Mouse (Mus musculus): ENCODE results near the gene Tas1r3. TPM values are rescaled to one million over a fixed set of nuclear protein-coding genes. Genes with fewer than 3 reads are reported as not detected.

Gene Tas1r3
- total and polyA plus RNA-seq, 3 experiments, result 0.62 to 54.9 (median 1.1) TPM

DNA sequence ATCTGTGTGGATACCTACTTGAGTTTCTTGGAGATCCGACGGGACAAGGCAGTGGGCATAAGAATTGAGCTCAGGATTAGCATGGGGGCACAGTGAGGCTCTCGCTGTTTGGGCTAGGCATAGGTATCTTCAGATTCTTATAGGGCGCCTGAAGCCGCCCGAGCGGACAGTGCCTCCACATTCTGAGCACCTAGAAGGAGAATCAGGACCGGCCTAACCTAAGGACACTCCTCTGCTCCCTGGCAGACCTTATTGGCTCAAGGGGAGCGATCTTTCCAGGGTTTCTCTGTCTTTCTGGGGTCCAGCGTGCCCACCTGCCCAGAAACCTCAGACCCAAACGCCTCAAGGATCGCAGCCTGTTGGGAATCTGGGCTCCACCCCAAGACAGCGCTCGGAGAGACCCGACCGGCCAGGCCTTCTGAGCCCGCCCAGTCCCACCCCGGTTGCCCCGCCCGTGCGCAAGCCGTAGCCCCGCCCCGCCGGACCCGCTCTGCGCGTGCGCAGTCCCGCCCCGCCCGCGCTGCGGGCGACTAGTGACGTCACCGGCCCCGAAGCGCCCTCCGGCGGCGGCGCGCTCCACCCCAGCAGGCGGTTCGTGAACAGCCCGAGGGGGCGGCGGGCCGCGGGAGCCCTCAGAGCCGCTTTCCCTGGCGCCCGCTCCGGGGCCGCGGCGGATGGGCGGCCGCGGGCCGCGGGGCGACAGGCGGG, 16.1 kb downstream of the Tas1r3 start, which contains the start of gene Dvl1:
Gene Dvl1 (plus strand): TSS at position 532 of the 708 bp plus-strand sequence.
- Histone ChIP-seq H3K4me3 (ENCODE audit: control insufficient read depth in 1 of 2, insufficient read depth in 1 of 2, low read depth in 2 of 2, low read length in 2 of 2) (peak within 1 kb of the TSS; percentile 75 to 98), H3K27me3 (ENCODE audit: control insufficient read depth in 1 of 2, insufficient read depth in 2 of 2, low read length in 2 of 2) (no peaks in the 10 kb centered on the region), H3K79me2 (ENCODE audit: control insufficient read depth, insufficient read depth, low read length, poor library complexity) (peaks cover 44% of the 10 kb centered on the region), H3K9ac (ENCODE audit: control insufficient read depth, low read depth, low read length, poor library complexity, severe bottlenecking) (peak within 1 kb of the TSS; percentile 82), H3K9me3 (replicated peaks; ENCODE audit: insufficient read depth, low read length) (no peaks in the 10 kb centered on the region), H3K4me1 (ENCODE audit: control insufficient read depth in 1 of 2, insufficient read depth in 2 of 2, low read length in 2 of 2) (peaks cover 19 to 34% of the 10 kb centered on the region in 2 experiments), H3K27ac (ENCODE audit: control insufficient read depth, low read depth, low read length) (no peak within 1 kb of the TSS), H3K36me3 (ENCODE audit: control insufficient read depth in 1 of 2, insufficient read depth in 2 of 2, low read length in 2 of 2) (peaks cover 0 to 15% of the 10 kb centered on the region in 2 experiments; a peak in 3 of 4 replicates)
- TF ChIP-seq CHD1 (IDR thresholded peaks at IDR 0.05; ENCODE audit: low read depth, low read length) (no peak), SIN3A (IDR thresholded peaks at IDR 0.05; ENCODE audit: low read length) (peak; percentile 8; the same call in 1 of the 2 replicates), TCF12 (IDR thresholded peaks at IDR 0.05; ENCODE audit: low read depth, low read length) (peak; percentile 46; the same call in 1 of the 2 replicates), MAZ (IDR thresholded peaks at IDR 0.05; ENCODE audit: low read depth, low read length) (peak; percentile 84; the same call in 1 of the 2 replicates), TAL1 (IDR thresholded peaks at IDR 0.05; ENCODE audit: low read length) (no peak), POLR2A (IDR thresholded peaks at IDR 0.05; ENCODE audit: control insufficient read depth in 1 of 2, insufficient read depth in 1 of 2, low read depth in 1 of 2, low read length in 2 of 2, poor library complexity in 1 of 2) (peak; percentile 68 to 72; a peak in 3 of 4 replicates), NRF1 (IDR thresholded peaks at IDR 0.05; ENCODE audit: insufficient read depth, low read depth, low read length, poor library complexity, severe bottlenecking) (peak; percentile 86), NELFE (IDR thresholded peaks at IDR 0.05; ENCODE audit: low read depth, low read length) (peak; percentile 64), MXI1 (IDR thresholded peaks at IDR 0.05; ENCODE audit: low read depth, low read length) (peak; percentile 15; the same call in 1 of the 2 replicates), MAFK (IDR thresholded peaks at IDR 0.05; ENCODE audit: borderline replicate concordance, low read depth, low read length) (no peak), POLR2AphosphoS2 (IDR thresholded peaks at IDR 0.05; ENCODE audit: low read length) (peak; percentile 50; the same call in 1 of the 2 replicates), CTCF (IDR thresholded peaks at IDR 0.05 in 2 of 3, conservative IDR thresholded peaks at IDR 0.05 in 1 of 3; ENCODE audit: control insufficient read depth in 1 of 3, insufficient read depth in 1 of 3, low read depth in 2 of 3, low read length in 3 of 3, poor library complexity in 1 of 3, severe bottlenecking in 1 of 3) (peak in 2 of 3 experiments; percentile 58 to 80; a peak in 4 of 6 replicates), ELF1 (IDR thresholded peaks at IDR 0.05; ENCODE audit: low read depth, low read length) (no peak)
- peak; percentile 87 for DNase-seq (ENCODE audit: low read depth, low spot score)

DNA sequence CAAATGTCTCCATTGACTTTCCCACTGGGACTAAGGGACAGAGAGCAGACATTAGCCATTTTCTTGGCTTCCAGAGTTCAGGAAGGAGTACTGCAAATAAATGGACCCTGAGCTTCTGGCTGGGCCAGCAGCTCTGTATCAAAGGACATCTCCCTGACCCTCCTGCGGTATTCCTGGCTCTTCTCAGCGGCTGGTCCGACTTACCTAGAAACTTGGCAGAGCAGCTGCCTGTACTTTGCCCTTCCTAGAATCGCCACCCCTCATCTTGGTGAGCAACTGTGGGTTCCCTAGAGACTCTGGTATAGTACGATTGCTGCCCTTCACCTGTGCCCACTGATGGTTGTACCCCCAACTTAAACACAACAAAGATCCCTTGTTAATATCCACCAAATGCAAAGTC, 19.9 kb downstream of the Tas1r3 start:
- no peak for TF ChIP-seq EP300 (IDR thresholded peaks at IDR 0.05; ENCODE audit: low read depth in 1 of 2, low read length in 2 of 2)
- TF ChIP-seq POLR2A (IDR thresholded peaks at IDR 0.05; ENCODE audit: control insufficient read depth in 1 of 2, insufficient read depth in 1 of 2, low read depth in 1 of 2, low read length in 2 of 2, poor library complexity in 1 of 2), result no peak
- TF ChIP-seq ETS1 (IDR thresholded peaks at IDR 0.05; ENCODE audit: low read depth, low read length), result no peak
- no peak for TF ChIP-seq ZC3H11A (IDR thresholded peaks at IDR 0.05; ENCODE audit: low read depth, low read length)
- no peak for TF ChIP-seq MEF2A (IDR thresholded peaks at IDR 0.05; ENCODE audit: extremely low read depth, insufficient replicate concordance, low read depth, low read length, poor library complexity, severe bottlenecking)
- no peak for TF ChIP-seq USF2 (IDR thresholded peaks at IDR 0.05; ENCODE audit: borderline replicate concordance in 1 of 2, insufficient read depth in 1 of 2, low read depth in 1 of 2, low read length in 2 of 2)
- no peak for TF ChIP-seq GABPA (IDR thresholded peaks at IDR 0.05; ENCODE audit: low read depth, low read length)
- TF ChIP-seq SIN3A (IDR thresholded peaks at IDR 0.05; ENCODE audit: low read length), result no peak
- no peak for TF ChIP-seq SMC3 (IDR thresholded peaks at IDR 0.05; ENCODE audit: low read depth, low read length)
- TF ChIP-seq MYC (IDR thresholded peaks at IDR 0.05; ENCODE audit: low read depth, low read length), result no peak
- no peak for TF ChIP-seq E2F4 (IDR thresholded peaks at IDR 0.05; ENCODE audit: borderline replicate concordance, low read depth, low read length)
- no peak for TF ChIP-seq ZKSCAN1 (IDR thresholded peaks at IDR 0.05; ENCODE audit: low read depth, low read length)
- no peak for TF ChIP-seq ELF1 (IDR thresholded peaks at IDR 0.05; ENCODE audit: low read depth, low read length)
- peaks cover 11% of the 10 kb centered on the region for H3K79me2 ChIP-seq (ENCODE audit: control insufficient read depth, insufficient read depth, low read length, poor library complexity)
- no peaks in the 10 kb centered on the region for H3K27me3 ChIP-seq (ENCODE audit: control insufficient read depth in 1 of 2, insufficient read depth in 2 of 2, low read length in 2 of 2)
- H3K4me1 ChIP-seq (ENCODE audit: control insufficient read depth in 1 of 2, insufficient read depth in 2 of 2, low read length in 2 of 2), result peaks cover 0 to 3% of the 10 kb centered on the region in 2 experiments; a peak in 1 of 4 replicates
- H3K4me3 ChIP-seq (ENCODE audit: control insufficient read depth in 1 of 2, insufficient read depth in 1 of 2, low read depth in 2 of 2, low read length in 2 of 2), result no peak overlapping the region
- DNase-seq (ENCODE audit: low read depth, low spot score), result no peak
- no peak overlapping the region for H3K27ac ChIP-seq (ENCODE audit: control insufficient read depth, low read depth, low read length)
- no peaks in the 10 kb centered on the region; a peak in 2 of 4 replicates for H3K36me3 ChIP-seq (ENCODE audit: control insufficient read depth in 1 of 2, insufficient read depth in 2 of 2, low read length in 2 of 2)
- H3K9ac ChIP-seq (ENCODE audit: control insufficient read depth, low read depth, low read length, poor library complexity, severe bottlenecking), result no peak overlapping the region
- no peaks in the 10 kb centered on the region for H3K9me3 ChIP-seq (replicated peaks; ENCODE audit: insufficient read depth, low read length)

Data from MEL (cell line).